Mouse (Mus musculus) kidney, postnatal 0 days (tissue): Measurements from ENCODE around the gene Shisa7. TPM values are rescaled to one million over a fixed set of nuclear protein-coding genes. Genes with fewer than 3 reads are reported as not detected.
A peak's percentile ranks its signal among the peaks of the same experiment; 100 is the strongest.

ENCODE experiments used
- ATAC-seq: fragments of 200-750 bp; cut with Nextera tagmentation; replicated peaks from 2 replicates; pipeline ENCODE4 v1.8.0; 2017; ENCODE audit warnings: low read depth, moderate number of reproducible peaks, moderate TSS enrichment, moderate library complexity; ENCODE audit not compliant: low FRiP score
- DNase-seq: peaks from one replicate; pipeline ENCODE4 v3.0.0-alpha.2; 2016; ENCODE audit warnings: low spot score
- H3K27ac ChIP-seq: fragments of 300-500 bp; sonication (generic); 2 replicates; pipeline ENCODE4 v1.5.1; 2014; ENCODE audit warnings: mild to moderate bottlenecking
- H3K27me3 ChIP-seq: fragments of 300-500 bp; sonication (generic); 2 replicates; pipeline ENCODE4 v1.6.1; 2014; ENCODE audit warnings: low read length, mixed read lengths; ENCODE audit not compliant: insufficient read depth
- H3K36me3 ChIP-seq: fragments of 300-500 bp; sonication (generic); 2 replicates; pipeline ENCODE4 v1.6.1; 2014; ENCODE audit warnings: low read length, mixed read lengths; ENCODE audit not compliant: insufficient read depth
- H3K4me1 ChIP-seq: fragments of 300-500 bp; sonication (generic); replicated peaks from 2 replicates; pipeline ENCODE4 v1.6.1; 2014; ENCODE audit warnings: antibody characterized with exemption, low read length, mixed read lengths; ENCODE audit not compliant: insufficient read depth
- H3K4me2 ChIP-seq: fragments of 300-500 bp; sonication (generic); 2 replicates; pipeline ENCODE4 v1.6.1; 2014; ENCODE audit warnings: mild to moderate bottlenecking, low read length, moderate library complexity, mixed read lengths
- H3K4me3 ChIP-seq: fragments of 300-500 bp; sonication (generic); replicated peaks from 2 replicates; pipeline ENCODE4 v1.5.1; 2014; ENCODE audit warnings: low read depth, low read length
- H3K9ac ChIP-seq: fragments of 300-500 bp; sonication (generic); 2 replicates; pipeline ENCODE4 v1.6.1; 2014; ENCODE audit warnings: low read depth, low read length
- H3K9me3 ChIP-seq: fragments of 300-500 bp; sonication (generic); replicated peaks from 2 replicates; pipeline ENCODE4 v1.6.1; 2016; ENCODE audit warnings: low read length, inconsistent platforms, mixed read lengths
- CTCF ChIP-seq: IDR thresholded peaks from 2 replicates; pipeline ENCODE4 v1.5.1; 2016; ENCODE audit warnings: antibody characterized with exemption, low read depth, mild to moderate bottlenecking, moderate library complexity
- WGBS: fragments of 180-500 bp; shearing (Covaris S2); extraction: QIAGEN DNeasy Blood & Tissue Kit; methylation state at CpG from one replicate; pipeline ENCODE4 v1.1.7; 2014; 5-methylcytosine and 5-hydroxymethylcytosine counted together
- polyA plus RNA-seq: library from polyadenylated mRNA; unstranded; fragments of >200 nt; fragmentation: Nextera tagmentation; extraction: Ambion mirVana; gene quantifications from 2 replicates; pipeline ENCODE4 v1.2.1, GENCODE M21; 2015

The Shisa7 gene
- polyA plus RNA-seq, 1 experiment from 2014 or later = 0.67 TPM

DNA sequence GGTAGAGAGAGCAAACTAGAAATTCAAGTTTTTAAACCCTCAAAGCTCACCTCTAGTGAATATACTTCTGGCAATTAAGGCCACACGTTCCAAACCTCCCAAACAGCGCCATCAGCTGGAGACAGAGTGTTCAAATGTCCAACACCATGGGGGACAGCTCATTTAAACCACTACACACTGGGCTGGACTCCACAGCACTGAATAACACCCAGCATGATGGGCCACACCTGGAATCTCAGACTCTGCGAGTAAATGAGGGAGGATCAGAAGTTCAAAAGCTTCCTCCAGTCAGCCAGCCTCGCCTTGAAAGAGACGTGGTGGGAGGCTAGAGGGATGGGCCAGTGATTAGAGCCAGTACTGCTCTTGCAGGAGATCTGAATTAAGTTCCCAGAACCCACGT is 25.6 kb upstream of the Shisa7 start, which contains the start of gene Isoc2b:
Gene Isoc2b, minus strand, starts transcription at position 126 of the 400 bp plus-strand sequence.
- Histone ChIP-seq H3K4me2 (no peak within 1 kb of the TSS), H3K27me3 (no peaks in the 10 kb centered on the region), H3K4me1 (no peaks in the 10 kb centered on the region), H3K27ac (no peak within 1 kb of the TSS), H3K9ac (no peak within 1 kb of the TSS), H3K9me3 (no peaks in the 10 kb centered on the region), H3K36me3 (no peaks in the 10 kb centered on the region), H3K4me3 (no peak within 1 kb of the TSS)
- WGBS = 37% methylated on average over 6 of the region's 6 CpGs
- peak; percentile 16; the same call in 1 of the 2 replicates for TF ChIP-seq CTCF
- DNase-seq (no peak), ATAC-seq (no peak)

DNA sequence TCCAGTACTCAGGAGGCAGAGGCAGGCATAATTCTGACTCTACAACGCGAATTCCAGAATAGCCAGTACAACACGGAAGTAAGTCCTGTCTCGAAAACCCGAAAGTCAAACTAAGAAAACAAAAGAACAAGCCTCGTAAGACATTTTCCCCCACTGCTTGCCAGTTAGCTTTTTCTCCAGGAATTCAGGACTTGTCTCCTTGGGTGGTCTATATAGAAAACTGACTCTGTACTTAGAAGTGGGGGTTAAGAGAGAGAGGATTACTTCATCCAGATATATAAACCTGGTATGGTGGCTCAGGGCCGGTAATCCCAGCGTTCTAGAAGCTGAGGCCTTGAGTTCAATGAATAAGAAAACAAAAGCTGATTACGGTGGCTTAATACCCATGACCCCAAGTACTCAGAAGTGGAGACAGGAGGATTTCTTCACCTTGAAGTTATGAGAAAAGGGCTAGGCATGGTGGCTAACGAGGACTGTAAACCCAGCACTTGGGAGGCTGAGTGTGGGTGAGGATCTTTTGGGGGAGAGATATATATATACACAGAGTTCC is 22.2 kb upstream of the Shisa7 start:
- no peaks in the 10 kb centered on the region for H3K36me3 ChIP-seq
- ATAC-seq (no peak), DNase-seq (peak; percentile 64)
- H3K9ac ChIP-seq = peak overlapping the region; percentile 57
- H3K4me3 ChIP-seq = peak overlapping the region; percentile 44
- no peaks in the 10 kb centered on the region for H3K4me1 ChIP-seq
- H3K4me2 ChIP-seq = peak overlapping the region; percentile 54
- no peak for TF ChIP-seq CTCF
- peak overlapping the region; percentile 63 for H3K27ac ChIP-seq
- H3K27me3 ChIP-seq = no peaks in the 10 kb centered on the region
- 33% methylated on average over 10 of the region's 10 CpGs for WGBS
- no peaks in the 10 kb centered on the region for H3K9me3 ChIP-seq

DNA sequence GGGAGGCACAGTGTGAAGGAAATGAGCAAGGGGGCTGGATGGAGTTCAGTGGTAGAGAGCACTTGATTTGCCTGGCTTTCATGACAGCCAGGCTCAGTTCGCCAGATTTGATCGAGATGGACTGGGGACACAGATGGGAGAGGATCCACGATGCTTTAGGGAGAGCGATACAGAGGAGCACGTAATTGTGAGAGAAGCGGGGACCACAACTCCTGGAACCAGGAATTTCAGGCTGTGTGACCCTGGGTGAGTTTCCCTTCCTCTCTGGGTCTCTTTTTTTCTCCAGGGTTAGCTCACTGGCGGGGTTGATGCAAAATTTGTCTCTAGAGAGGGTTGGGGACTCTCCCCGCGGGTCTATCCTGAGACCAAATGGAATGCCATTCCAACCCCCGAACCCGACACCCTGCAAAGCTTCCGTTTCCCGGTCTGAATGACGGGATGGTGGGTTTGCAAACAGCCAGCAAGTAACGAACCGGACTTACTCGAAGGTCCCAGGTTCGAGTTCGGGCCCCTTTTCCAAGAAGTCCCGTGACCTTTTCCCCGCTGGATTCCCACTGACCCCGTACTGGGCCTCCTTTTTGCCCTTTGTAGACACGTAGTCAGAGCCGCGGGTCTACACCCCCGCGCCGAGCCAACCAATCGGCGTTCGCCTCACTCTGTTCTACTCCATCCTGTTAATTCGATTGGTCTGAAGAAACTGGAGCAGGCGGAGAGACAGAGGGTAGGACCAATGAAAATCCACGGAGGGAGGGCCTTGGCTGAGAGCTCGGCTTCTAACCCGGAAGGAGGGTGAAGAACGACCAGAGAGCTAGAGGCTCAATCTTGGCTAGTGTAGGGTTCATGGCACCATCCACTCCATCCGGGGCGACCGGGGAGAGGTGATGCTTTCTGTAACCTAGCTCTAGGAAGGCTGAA is 21.3 kb upstream of the Shisa7 start:
- H3K4me3 ChIP-seq = peak overlapping the region; percentile 44
- peak overlapping the region; percentile 63 for H3K27ac ChIP-seq
- H3K4me2 ChIP-seq = peak overlapping the region; percentile 54
- ATAC-seq (peak; percentile 100), DNase-seq (peak; percentile 99)
- H3K9me3 ChIP-seq = no peaks in the 10 kb centered on the region
- 6% methylated on average over 40 of the region's 40 CpGs for WGBS
- H3K4me1 ChIP-seq = no peaks in the 10 kb centered on the region
- no peak for TF ChIP-seq CTCF
- no peaks in the 10 kb centered on the region for H3K36me3 ChIP-seq
- H3K27me3 ChIP-seq = no peaks in the 10 kb centered on the region
- H3K9ac ChIP-seq = peak overlapping the region; percentile 64

DNA sequence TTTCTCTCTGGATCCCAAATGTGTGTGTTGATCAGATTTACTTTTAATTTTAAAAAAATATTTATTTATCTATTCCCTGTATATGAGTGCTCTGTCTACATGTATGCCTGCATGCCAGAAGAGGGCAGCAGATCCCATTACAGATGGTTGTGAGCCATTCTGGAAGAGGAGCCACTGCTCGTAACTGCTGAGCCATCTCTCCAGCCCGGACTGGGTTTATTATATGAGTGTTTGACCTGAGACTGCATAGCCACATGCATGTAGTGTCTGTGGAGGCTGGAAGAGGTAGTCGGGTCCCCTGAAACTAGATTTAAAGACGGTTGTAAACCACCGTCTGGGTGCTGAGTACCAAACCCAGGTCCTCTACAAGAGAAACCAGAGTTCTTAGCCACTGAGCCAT is 20.6 kb upstream of the Shisa7 start:
- no peaks in the 10 kb centered on the region for H3K27me3 ChIP-seq
- H3K36me3 ChIP-seq = no peaks in the 10 kb centered on the region
- TF ChIP-seq CTCF = peak; percentile 71
- ATAC-seq (no peak), DNase-seq (peak; percentile 67)
- no peaks in the 10 kb centered on the region for H3K4me1 ChIP-seq
- H3K4me2 ChIP-seq = peak overlapping the region; percentile 54
- H3K4me3 ChIP-seq = peak overlapping the region; percentile 44; the same call in 1 of the 2 replicates
- no peak overlapping the region for H3K9ac ChIP-seq
- 65% methylated on average over 5 of the region's 5 CpGs for WGBS
- H3K9me3 ChIP-seq = no peaks in the 10 kb centered on the region
- no peak overlapping the region for H3K27ac ChIP-seq

DNA sequence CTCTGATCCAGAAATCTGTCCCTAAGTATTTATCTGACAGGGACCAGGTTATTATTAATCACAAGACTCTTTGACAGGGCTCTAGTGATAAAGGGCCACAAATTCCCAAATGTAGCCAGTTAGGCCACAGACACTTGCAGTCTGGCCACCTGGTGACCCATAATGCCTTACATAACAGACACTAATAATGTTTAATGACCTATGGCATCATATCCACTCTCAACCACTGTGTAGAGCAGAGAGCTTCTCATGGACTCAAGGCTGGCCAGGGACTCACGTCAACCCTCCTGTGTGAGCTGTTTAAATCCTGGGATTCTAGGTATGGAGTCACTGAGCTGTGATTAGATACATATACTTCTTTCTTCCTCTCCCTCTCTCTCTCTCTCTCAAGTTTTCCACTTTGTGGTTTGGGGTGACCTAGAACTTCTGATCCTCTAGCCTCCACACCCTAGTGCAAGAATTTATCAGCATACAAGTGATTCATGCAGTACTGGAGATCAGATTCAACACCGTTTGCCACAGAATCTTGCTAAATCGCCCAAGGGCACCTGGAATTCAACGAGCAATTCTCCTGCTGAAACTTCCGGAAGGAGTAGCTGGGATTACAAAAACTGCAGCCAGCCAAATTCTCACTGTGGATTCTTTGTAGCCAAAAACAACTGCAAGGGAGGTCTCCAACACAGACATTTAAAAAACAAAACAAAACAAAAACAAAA is 19.8 kb upstream of the Shisa7 start:
- no peak overlapping the region for H3K4me2 ChIP-seq
- H3K36me3 ChIP-seq = no peaks in the 10 kb centered on the region
- H3K4me1 ChIP-seq = no peaks in the 10 kb centered on the region
- no peak overlapping the region for H3K4me3 ChIP-seq
- DNase-seq (no peak), ATAC-seq (no peak)
- WGBS = 78% methylated on average over 5 of the region's 5 CpGs
- no peak for TF ChIP-seq CTCF
- H3K27me3 ChIP-seq = no peaks in the 10 kb centered on the region
- no peaks in the 10 kb centered on the region for H3K9me3 ChIP-seq
- no peak overlapping the region for H3K9ac ChIP-seq
- H3K27ac ChIP-seq = no peak overlapping the region

DNA sequence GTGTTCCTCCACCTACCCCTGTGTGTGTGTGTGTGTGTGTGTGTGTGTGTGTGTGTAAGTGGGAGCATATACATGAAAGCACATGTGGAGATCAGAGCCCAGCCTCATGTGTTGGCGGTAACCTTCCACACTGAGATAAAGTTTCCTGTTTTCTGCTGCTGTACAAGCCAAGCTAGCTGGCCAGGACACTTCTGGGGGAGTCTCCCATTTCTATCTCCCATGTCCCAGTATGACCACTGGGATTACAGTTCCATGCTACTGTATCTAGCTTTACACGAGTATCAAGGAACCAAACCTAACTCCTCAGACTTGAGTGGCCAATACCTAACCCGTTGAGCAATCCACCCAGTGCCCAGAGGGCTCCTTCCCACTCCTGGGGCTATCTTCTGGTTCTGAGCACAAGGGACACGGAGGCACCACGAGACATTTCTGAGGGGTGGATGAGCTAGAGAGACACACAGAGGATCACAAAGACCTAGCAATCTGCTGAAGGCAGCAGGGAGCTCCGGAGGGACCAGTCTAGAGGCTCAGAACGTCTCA is 19.1 kb upstream of the Shisa7 start:
- Histone ChIP-seq H3K4me1 (no peaks in the 10 kb centered on the region), H3K4me3 (no peak overlapping the region), H3K36me3 (no peaks in the 10 kb centered on the region), H3K9ac (no peak overlapping the region), H3K27me3 (no peaks in the 10 kb centered on the region), H3K9me3 (no peaks in the 10 kb centered on the region), H3K4me2 (no peak overlapping the region), H3K27ac (peak overlapping the region; percentile 31; the same call in 1 of the 2 replicates)
- DNase-seq (no peak), ATAC-seq (no peak)
- no peak for TF ChIP-seq CTCF
- 78% methylated on average over 7 of the region's 7 CpGs for WGBS
